Mouse (Mus musculus) small intestine, adult 2 months (tissue): ENCODE measurements around the gene Mdh2. TPM values are rescaled to one million over a fixed set of nuclear protein-coding genes. Genes with fewer than 3 reads are reported as not detected.

ENCODE experiments used
- H3K27ac ChIP-seq: fragments of 200-500 bp; 2 replicates; pipeline ENCODE4 v1.5.1; 2012; ENCODE audit warnings: low read depth, low read length, control low read depth, inconsistent platforms; ENCODE audit not compliant: insufficient read depth
- H3K27me3 ChIP-seq: fragments of 200-500 bp; 2 replicates; pipeline ENCODE4 v1.6.1; 2012; ENCODE audit warnings: mild to moderate bottlenecking, moderate library complexity, low read length, inconsistent platforms; ENCODE audit not compliant: control insufficient read depth, insufficient read depth
- H3K36me3 ChIP-seq: fragments of 200-500 bp; 2 replicates; pipeline ENCODE4 v1.6.1; 2012; ENCODE audit warnings: mild to moderate bottlenecking, low read length, control low read depth, inconsistent platforms; ENCODE audit not compliant: control insufficient read depth, insufficient read depth
- H3K4me1 ChIP-seq: fragments of 200-500 bp; 2 replicates; pipeline ENCODE4 v1.6.1; 2012; ENCODE audit warnings: low read length, inconsistent platforms, mixed read lengths; ENCODE audit not compliant: control insufficient read depth, insufficient read depth, insufficient read length
- H3K4me3 ChIP-seq: fragments of 200-500 bp; 2 replicates; pipeline ENCODE4 v1.5.1; 2012; ENCODE audit warnings: low read depth, mild to moderate bottlenecking, control low read depth, inconsistent platforms, low read length, moderate library complexity
- CTCF ChIP-seq: fragments of 200-500 bp; IDR thresholded peaks from 2 replicates; pipeline ENCODE4 v1.5.1; 2012; ENCODE audit warnings: low read depth, mild to moderate bottlenecking, control low read depth, inconsistent platforms, low read length, moderate library complexity, mixed read lengths; ENCODE audit not compliant: insufficient replicate concordance, insufficient read length; ENCODE audit errors: extremely low read depth
- POLR2A ChIP-seq: fragments of 200-500 bp; IDR thresholded peaks from 2 replicates; pipeline ENCODE4 v1.6.1; 2012; ENCODE audit warnings: low read depth, mild to moderate bottlenecking, control low read depth, inconsistent platforms, low read length, moderate library complexity
- WGBS: fragments of 180-500 bp; shearing (Covaris S2); methylation state at CpG from one replicate; pipeline ENCODE4 v1.1.7; 2018; 5-methylcytosine and 5-hydroxymethylcytosine counted together
- polyA plus RNA-seq: library from polyadenylated mRNA; depleted of rRNA; stranded (reverse); fragments of >200 nt; gene quantifications from 2 replicates; pipeline ENCODE4 v1.2.3, GENCODE M21; 2012; rRNA removed

The Mdh2 gene
- 1,632 and 2,398 TPM in 2 replicates for polyA plus RNA-seq

- TF ChIP-seq POLR2A: peak; percentile 94
- TF ChIP-seq CTCF: no peak
- Histone ChIP-seq H3K4me1 (peaks cover 38% of the 10 kb centered on the region; the same call in 1 of the 2 replicates), H3K36me3 (peaks cover 18% of the 10 kb centered on the region), H3K4me3 (peak within 1 kb of the TSS; percentile 85), H3K27ac (peak within 1 kb of the TSS; percentile 96), H3K27me3 (no peaks in the 10 kb centered on the region)
- WGBS: under 1% methylated on average over 70 of the region's 70 CpGs
These were observed at the start of gene Mdh2 for GRCm38 (mm10) chr5:135778471-135779445. Gene Mdh2, plus strand, starts transcription at chr5:135778480.

- H3K27me3 ChIP-seq: no peaks in the 10 kb centered on the region
- TF ChIP-seq CTCF: no peak
- TF ChIP-seq POLR2A: no peak
- H3K27ac ChIP-seq: no peak overlapping the region
- no peak overlapping the region for H3K4me3 ChIP-seq
- WGBS: 92% methylated on average over 13 of the region's 13 CpGs
- peaks cover 54% of the 10 kb centered on the region for H3K36me3 ChIP-seq
- peaks cover 21% of the 10 kb centered on the region for H3K4me1 ChIP-seq
These were observed 48.9 kb upstream of the Mdh2 start for GRCm38 (mm10) chr5:135729351-135729750.

GRCm38 (mm10) chr5:135730278-135730677, 48.0 kb upstream of the Mdh2 start:
- 95% methylated on average over 10 of the region's 10 CpGs for WGBS
- peaks cover 64% of the 10 kb centered on the region for H3K36me3 ChIP-seq
- peaks cover 18% of the 10 kb centered on the region for H3K4me1 ChIP-seq
- no peak overlapping the region for H3K4me3 ChIP-seq
- no peaks in the 10 kb centered on the region for H3K27me3 ChIP-seq
- TF ChIP-seq POLR2A: no peak
- no peak for TF ChIP-seq CTCF
- no peak overlapping the region for H3K27ac ChIP-seq

- peaks cover 13% of the 10 kb centered on the region for H3K4me1 ChIP-seq
- TF ChIP-seq CTCF (no peak), POLR2A (no peak)
- H3K27ac ChIP-seq: no peak overlapping the region
- H3K4me3 ChIP-seq: no peak overlapping the region
- peaks cover 70% of the 10 kb centered on the region for H3K36me3 ChIP-seq
- H3K27me3 ChIP-seq: no peaks in the 10 kb centered on the region
- 92% methylated on average over 10 of the region's 10 CpGs for WGBS
These were observed 47.4 kb upstream of the Mdh2 start for GRCm38 (mm10) chr5:135730916-135731315.

GRCm38 (mm10) chr5:135731322-135731721, 47.0 kb upstream of the Mdh2 start:
- no peak overlapping the region for H3K4me3 ChIP-seq
- no peak for TF ChIP-seq POLR2A
- no peak for TF ChIP-seq CTCF
- peaks cover 74% of the 10 kb centered on the region for H3K36me3 ChIP-seq
- peaks cover 9% of the 10 kb centered on the region for H3K4me1 ChIP-seq
- H3K27me3 ChIP-seq: no peaks in the 10 kb centered on the region
- no peak overlapping the region for H3K27ac ChIP-seq
- WGBS: 98% methylated on average over 16 of the region's 16 CpGs

GRCm38 (mm10) chr5:135733071-135733470, 45.2 kb upstream of the Mdh2 start:
- Histone ChIP-seq H3K4me1 (no peaks in the 10 kb centered on the region; the same call in 1 of the 2 replicates), H3K36me3 (peaks cover 91% of the 10 kb centered on the region), H3K4me3 (no peak overlapping the region), H3K27ac (no peak overlapping the region), H3K27me3 (no peaks in the 10 kb centered on the region)
- TF ChIP-seq POLR2A (no peak), CTCF (no peak)
- WGBS: 89% methylated on average over 4 of the region's 4 CpGs

GRCm38 (mm10) chr5:135734057-135734680, 44.1 kb upstream of the Mdh2 start:
- no peaks in the 10 kb centered on the region for H3K4me1 ChIP-seq
- WGBS: 94% methylated on average over 42 of the region's 42 CpGs
- no peak overlapping the region for H3K27ac ChIP-seq
- no peaks in the 10 kb centered on the region for H3K27me3 ChIP-seq
- peaks cover 92% of the 10 kb centered on the region for H3K36me3 ChIP-seq
- H3K4me3 ChIP-seq: no peak overlapping the region
- TF ChIP-seq POLR2A (no peak), CTCF (no peak)
